Mouse (Mus musculus) heart, embryonic 15.5 days (tissue): ENCODE data around the gene Best2. TPM values are rescaled to one million over a fixed set of nuclear protein-coding genes. Genes with fewer than 3 reads are reported as not detected.

Experiments
- ATAC-seq: fragments of 200-750 bp; cut with Nextera tagmentation; replicated peaks from 2 replicates; pipeline ENCODE4 v1.8.0; 2017; ENCODE audit warnings: low read depth, moderate TSS enrichment; ENCODE audit not compliant: insufficient number of reproducible peaks, insufficient read depth, low FRiP score
- H3K27ac ChIP-seq: fragments of 300-500 bp; sonication (generic); 2 replicates; pipeline ENCODE4 v1.5.1; 2015; ENCODE audit warnings: mild to moderate bottlenecking, inconsistent platforms
- H3K27me3 ChIP-seq: fragments of 300-500 bp; sonication (generic); 2 replicates; pipeline ENCODE4 v1.6.1; 2015; ENCODE audit warnings: inconsistent platforms
- H3K36me3 ChIP-seq: fragments of 300-500 bp; sonication (generic); 2 replicates; pipeline ENCODE4 v1.6.1; 2015; ENCODE audit warnings: mild to moderate bottlenecking, inconsistent platforms
- H3K4me1 ChIP-seq: fragments of 300-500 bp; sonication (generic); replicated peaks from 2 replicates; pipeline ENCODE4 v1.6.1; 2015; ENCODE audit warnings: inconsistent platforms
- H3K4me2 ChIP-seq: fragments of 300-500 bp; sonication (generic); 2 replicates; pipeline ENCODE4 v1.6.1; 2015; ENCODE audit warnings: inconsistent platforms, mild to moderate bottlenecking, moderate library complexity
- H3K4me3 ChIP-seq: fragments of 300-500 bp; sonication (generic); 2 replicates; pipeline ENCODE4 v1.5.1; 2015; ENCODE audit warnings: mild to moderate bottlenecking, inconsistent platforms
- H3K9ac ChIP-seq: fragments of 300-500 bp; sonication (generic); 2 replicates; pipeline ENCODE4 v1.6.1; 2015; ENCODE audit warnings: mild to moderate bottlenecking, inconsistent platforms
- H3K9me3 ChIP-seq: fragments of 300-500 bp; sonication (generic); replicated peaks from 2 replicates; pipeline ENCODE4 v1.6.1; 2016; ENCODE audit warnings: inconsistent platforms
- WGBS: fragments of 180-500 bp; shearing (Covaris S2); methylation state at CpG from one replicate; pipeline ENCODE4 v1.1.7; 2015; ENCODE audit warnings: mixed read lengths; 5-methylcytosine and 5-hydroxymethylcytosine counted together
- polyA plus RNA-seq: library from polyadenylated mRNA; unstranded; fragments of >200 nt; fragmentation: Nextera tagmentation; extraction: Ambion mirVana; gene quantifications from 2 replicates; pipeline ENCODE4 v1.2.1, GENCODE M21; 2015

Gene Best2
- polyA plus RNA-seq, 1 experiment from 2014 or later, result not detected

GRCm38 (mm10) chr8:85035165-85035727, 20.9 kb upstream of the Best2 start:
- Histone ChIP-seq H3K27ac (peak overlapping the region; percentile 100), H3K36me3 (peaks cover 28% of the 10 kb centered on the region), H3K4me2 (peak overlapping the region; percentile 84), H3K4me3 (peak overlapping the region; percentile 91), H3K4me1 (peaks cover 31% of the 10 kb centered on the region), H3K27me3 (no peaks in the 10 kb centered on the region), H3K9me3 (no peaks in the 10 kb centered on the region), H3K9ac (peak overlapping the region; percentile 75)
- no peak for ATAC-seq
- 6% methylated on average over 12 of the region's 12 CpGs for WGBS

- H3K27ac ChIP-seq, result peak overlapping the region; percentile 100; the same call in 1 of the 2 replicates
- peak overlapping the region; percentile 91 for H3K4me3 ChIP-seq
- H3K36me3 ChIP-seq, result peaks cover 32% of the 10 kb centered on the region
- ATAC-seq, result no peak
- H3K4me2 ChIP-seq, result peak overlapping the region; percentile 84
- H3K9ac ChIP-seq, result peak overlapping the region; percentile 75
- no peaks in the 10 kb centered on the region for H3K9me3 ChIP-seq
- H3K4me1 ChIP-seq, result peaks cover 29% of the 10 kb centered on the region
- H3K27me3 ChIP-seq, result no peaks in the 10 kb centered on the region
- WGBS, result 3% methylated on average over 13 of the region's 13 CpGs
These were observed 20.4 kb upstream of the Best2 start for GRCm38 (mm10) chr8:85034764-85035163.

- Histone ChIP-seq H3K9me3 (no peaks in the 10 kb centered on the region), H3K9ac (no peak overlapping the region), H3K27ac (no peak overlapping the region), H3K36me3 (peaks cover 37% of the 10 kb centered on the region), H3K4me2 (no peak overlapping the region), H3K27me3 (no peaks in the 10 kb centered on the region), H3K4me1 (peaks cover 29% of the 10 kb centered on the region), H3K4me3 (no peak overlapping the region)
- ATAC-seq, result no peak
- WGBS, result 67% methylated on average over 1 of the region's 1 CpGs
These were observed 19.5 kb upstream of the Best2 start for GRCm38 (mm10) chr8:85033867-85034266.

GRCm38 (mm10) chr8:85032622-85033311, 18.4 kb upstream of the Best2 start:
- no peak for ATAC-seq
- no peaks in the 10 kb centered on the region for H3K9me3 ChIP-seq
- no peak overlapping the region for H3K4me3 ChIP-seq
- 79% methylated on average over 4 of the region's 4 CpGs for WGBS
- H3K4me1 ChIP-seq, result peaks cover 32% of the 10 kb centered on the region
- no peak overlapping the region for H3K4me2 ChIP-seq
- no peak overlapping the region for H3K27ac ChIP-seq
- peaks cover 37% of the 10 kb centered on the region for H3K36me3 ChIP-seq
- H3K27me3 ChIP-seq, result no peaks in the 10 kb centered on the region
- H3K9ac ChIP-seq, result no peak overlapping the region

GRCm38 (mm10) chr8:85029271-85029670, 14.9 kb upstream of the Best2 start:
- ATAC-seq, result no peak
- Histone ChIP-seq H3K36me3 (peaks cover 37% of the 10 kb centered on the region), H3K27me3 (no peaks in the 10 kb centered on the region), H3K4me2 (peak overlapping the region; percentile 87; the same call in 1 of the 2 replicates), H3K9me3 (no peaks in the 10 kb centered on the region), H3K4me3 (peak overlapping the region; percentile 77; the same call in 1 of the 2 replicates), H3K4me1 (peaks cover 37% of the 10 kb centered on the region), H3K27ac (no peak overlapping the region), H3K9ac (no peak overlapping the region)
- 87% methylated on average over 14 of the region's 14 CpGs for WGBS

GRCm38 (mm10) chr8:85027922-85028321, 13.6 kb upstream of the Best2 start:
- no peak for ATAC-seq
- Histone ChIP-seq H3K9me3 (no peaks in the 10 kb centered on the region), H3K36me3 (peaks cover 46% of the 10 kb centered on the region), H3K27ac (no peak overlapping the region), H3K27me3 (no peaks in the 10 kb centered on the region), H3K4me3 (peak overlapping the region; percentile 77), H3K4me2 (peak overlapping the region; percentile 87), H3K4me1 (peaks cover 41% of the 10 kb centered on the region), H3K9ac (peak overlapping the region; percentile 95)
- 20% methylated on average over 2 of the region's 2 CpGs for WGBS

- H3K36me3 ChIP-seq, result peaks cover 44% of the 10 kb centered on the region
- peak overlapping the region; percentile 77 for H3K4me3 ChIP-seq
- ATAC-seq, result no peak
- H3K9me3 ChIP-seq, result no peaks in the 10 kb centered on the region
- peak overlapping the region; percentile 87 for H3K4me2 ChIP-seq
- peak overlapping the region; percentile 89 for H3K27ac ChIP-seq
- H3K9ac ChIP-seq, result peak overlapping the region; percentile 95
- H3K4me1 ChIP-seq, result peaks cover 41% of the 10 kb centered on the region
- no peaks in the 10 kb centered on the region for H3K27me3 ChIP-seq
- under 1% methylated on average over 13 of the region's 13 CpGs for WGBS
These were observed 13.2 kb upstream of the Best2 start for GRCm38 (mm10) chr8:85027516-85027855.

- H3K4me3 ChIP-seq, result peak within 1 kb of the TSS; percentile 77
- H3K36me3 ChIP-seq, result peaks cover 44% of the 10 kb centered on the region
- H3K4me1 ChIP-seq, result peaks cover 41% of the 10 kb centered on the region
- peak within 1 kb of the TSS; percentile 87 for H3K4me2 ChIP-seq
- H3K27me3 ChIP-seq, result no peaks in the 10 kb centered on the region
- peak; percentile 78 for ATAC-seq
- H3K9me3 ChIP-seq, result no peaks in the 10 kb centered on the region
- peak within 1 kb of the TSS; percentile 89 for H3K27ac ChIP-seq
- H3K9ac ChIP-seq, result peak within 1 kb of the TSS; percentile 95
- WGBS, result under 1% methylated on average over 75 of the region's 75 CpGs
These were observed 12.6 kb upstream of the Best2 start, which contains the start of gene Trir for GRCm38 (mm10) chr8:85026670-85027515. Gene Trir, plus strand, starts transcription at chr8:85026823.

- Histone ChIP-seq H3K4me1 (peaks cover 41% of the 10 kb centered on the region), H3K4me3 (peak within 1 kb of the TSS; percentile 77), H3K27ac (peak within 1 kb of the TSS; percentile 89), H3K9ac (peak within 1 kb of the TSS; percentile 89), H3K9me3 (no peaks in the 10 kb centered on the region), H3K27me3 (no peaks in the 10 kb centered on the region), H3K36me3 (peaks cover 43% of the 10 kb centered on the region), H3K4me2 (peak within 1 kb of the TSS; percentile 87)
- 5% methylated on average over 30 of the region's 30 CpGs for WGBS
- ATAC-seq, result peak; percentile 75
These were observed 11.0 kb upstream of the Best2 start, which contains the start of gene Asna1 for GRCm38 (mm10) chr8:85025098-85025932. Gene Asna1, minus strand, starts transcription at chr8:85025281.

GRCm38 (mm10) chr8:85023846-85024245, 9.5 kb upstream of the Best2 start:
- ATAC-seq, result no peak
- H3K36me3 ChIP-seq, result peaks cover 47% of the 10 kb centered on the region

More at GRCm38 (mm10) chr8:85023846-85024245, 9.5 kb upstream of the Best2 start:
- H3K4me1 ChIP-seq, result peaks cover 36% of the 10 kb centered on the region
- H3K27me3 ChIP-seq, result no peaks in the 10 kb centered on the region
- no peak overlapping the region for H3K27ac ChIP-seq
- WGBS, result 96% methylated on average over 3 of the region's 3 CpGs
- H3K9ac ChIP-seq, result no peak overlapping the region
- H3K9me3 ChIP-seq, result no peaks in the 10 kb centered on the region
- peak overlapping the region; percentile 87 for H3K4me2 ChIP-seq
- peak overlapping the region; percentile 77 for H3K4me3 ChIP-seq
